Mouse (Mus musculus): Measurements from ENCODE around the gene Pcdh15. TPM values are rescaled to one million over a fixed set of nuclear protein-coding genes. Genes with fewer than 3 reads are reported as not detected.

The Pcdh15 gene
- polyA plus RNA-seq, 1 experiment = 0.16 TPM

DNA sequence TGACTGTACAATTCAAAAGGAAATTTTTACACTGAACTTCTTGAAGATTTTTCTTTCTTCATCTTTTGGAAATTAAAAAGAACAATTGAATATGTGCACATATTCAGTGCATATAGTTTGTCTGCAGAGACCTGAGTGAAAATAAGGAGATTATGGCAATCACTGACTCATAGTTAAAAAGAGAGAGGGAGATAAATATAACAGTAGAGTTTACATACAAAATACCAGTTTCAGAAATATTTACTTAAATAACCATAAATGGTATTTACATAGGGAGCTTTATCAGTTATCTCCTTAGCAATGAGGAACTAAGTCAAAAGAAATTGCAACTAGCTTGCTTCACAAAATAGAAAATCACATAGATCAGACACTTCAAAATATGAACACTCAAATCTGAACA is 1030.5 kb downstream of the Pcdh15 start:
- Histone ChIP-seq H3K27ac (ENCODE audit: insufficient read depth, low read depth, low read length) (no peak overlapping the region), H3K36me3 (ENCODE audit: control insufficient read depth, insufficient read depth, low read length) (no peaks in the 10 kb centered on the region), H3K4me1 (ENCODE audit: control insufficient read depth, insufficient read depth, low read length) (no peaks in the 10 kb centered on the region), H3K27me3 (replicated peaks; ENCODE audit: control insufficient read depth, insufficient read depth, low read length) (no peaks in the 10 kb centered on the region), H3K4me3 (ENCODE audit: insufficient read depth, low read depth, low read length) (no peak overlapping the region)
- no peak for TF ChIP-seq POLR2A (IDR thresholded peaks at IDR 0.05; ENCODE audit: low read depth, low read length)
- no peak for TF ChIP-seq CTCF (conservative IDR thresholded peaks at IDR 0.05; ENCODE audit: insufficient read depth, insufficient read length, low read depth, low read length)
- DNase-seq = no peak

- no peak for DNase-seq
- Histone ChIP-seq H3K4me1 (ENCODE audit: control insufficient read depth, insufficient read depth, low read length) (no peaks in the 10 kb centered on the region), H3K27me3 (replicated peaks; ENCODE audit: control insufficient read depth, insufficient read depth, low read length) (no peaks in the 10 kb centered on the region), H3K27ac (ENCODE audit: insufficient read depth, low read depth, low read length) (no peak overlapping the region), H3K36me3 (ENCODE audit: control insufficient read depth, insufficient read depth, low read length) (no peaks in the 10 kb centered on the region), H3K4me3 (ENCODE audit: insufficient read depth, low read depth, low read length) (no peak overlapping the region)
- TF ChIP-seq CTCF (conservative IDR thresholded peaks at IDR 0.05; ENCODE audit: insufficient read depth, insufficient read length, low read depth, low read length) = no peak
- no peak for TF ChIP-seq POLR2A (IDR thresholded peaks at IDR 0.05; ENCODE audit: low read depth, low read length)
- 92% methylated on average over 3 of the region's 3 CpGs for WGBS
Observed at GRCm38 (mm10) chr10:74130805-74131204, 1031.7 kb downstream of the Pcdh15 start.

DNA sequence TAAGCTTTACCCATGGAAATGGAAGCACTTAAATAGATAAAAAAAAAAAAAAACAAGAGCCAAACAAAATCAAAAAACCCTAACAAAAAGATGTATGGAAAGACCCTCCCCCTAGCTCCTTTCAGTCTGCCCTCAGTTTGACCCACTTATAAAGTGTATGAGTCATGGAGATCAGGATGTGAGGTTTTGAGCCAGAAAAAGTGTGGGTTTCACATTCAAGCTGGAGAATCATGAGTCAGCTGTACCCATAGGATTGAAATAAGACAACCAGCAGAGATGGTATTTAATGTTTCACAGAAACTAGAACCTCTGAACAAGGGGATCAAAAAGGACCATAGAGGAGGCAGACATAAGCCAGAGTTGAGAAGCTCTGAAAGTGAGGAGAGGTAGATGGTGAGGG is 1048.8 kb downstream of the Pcdh15 start:
- Histone ChIP-seq H3K36me3 (ENCODE audit: control insufficient read depth, insufficient read depth, low read length) (no peaks in the 10 kb centered on the region), H3K4me1 (ENCODE audit: control insufficient read depth, insufficient read depth, low read length) (no peaks in the 10 kb centered on the region), H3K4me3 (ENCODE audit: insufficient read depth, low read depth, low read length) (no peak overlapping the region), H3K27ac (ENCODE audit: insufficient read depth, low read depth, low read length) (no peak overlapping the region), H3K27me3 (replicated peaks; ENCODE audit: control insufficient read depth, insufficient read depth, low read length) (no peaks in the 10 kb centered on the region)
- TF ChIP-seq CTCF (conservative IDR thresholded peaks at IDR 0.05; ENCODE audit: insufficient read depth, insufficient read length, low read depth, low read length) = no peak
- no peak for TF ChIP-seq POLR2A (IDR thresholded peaks at IDR 0.05; ENCODE audit: low read depth, low read length)
- no peak for DNase-seq

DNA sequence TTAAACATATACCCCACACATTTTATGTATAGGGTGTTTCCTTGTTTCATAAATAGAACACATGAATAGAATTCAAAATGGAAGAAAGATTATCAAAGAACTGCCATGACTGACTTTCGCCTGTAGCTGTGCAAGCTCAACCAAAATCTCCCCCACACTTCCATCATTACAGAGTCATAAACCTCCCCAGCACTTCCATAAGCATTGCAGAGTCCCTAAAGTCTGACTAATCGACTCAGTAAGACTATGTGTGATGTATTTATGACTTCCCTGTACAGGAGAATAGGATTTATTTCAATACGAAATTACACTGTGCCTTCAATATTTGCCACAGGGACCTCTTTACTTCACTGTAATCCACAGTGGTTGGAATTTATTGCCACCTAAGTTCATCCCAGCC is 1082.8 kb downstream of the Pcdh15 start:
- Histone ChIP-seq H3K4me3 (ENCODE audit: insufficient read depth, low read depth, low read length) (no peak overlapping the region), H3K36me3 (ENCODE audit: control insufficient read depth, insufficient read depth, low read length) (no peaks in the 10 kb centered on the region), H3K4me1 (ENCODE audit: control insufficient read depth, insufficient read depth, low read length) (no peaks in the 10 kb centered on the region), H3K27ac (ENCODE audit: insufficient read depth, low read depth, low read length) (no peak overlapping the region), H3K27me3 (replicated peaks; ENCODE audit: control insufficient read depth, insufficient read depth, low read length) (no peaks in the 10 kb centered on the region)
- DNase-seq = no peak
- TF ChIP-seq POLR2A (IDR thresholded peaks at IDR 0.05; ENCODE audit: low read depth, low read length) (no peak), CTCF (conservative IDR thresholded peaks at IDR 0.05; ENCODE audit: insufficient read depth, insufficient read length, low read depth, low read length) (no peak)
- 43% methylated on average over 3 of the region's 3 CpGs for WGBS

DNA sequence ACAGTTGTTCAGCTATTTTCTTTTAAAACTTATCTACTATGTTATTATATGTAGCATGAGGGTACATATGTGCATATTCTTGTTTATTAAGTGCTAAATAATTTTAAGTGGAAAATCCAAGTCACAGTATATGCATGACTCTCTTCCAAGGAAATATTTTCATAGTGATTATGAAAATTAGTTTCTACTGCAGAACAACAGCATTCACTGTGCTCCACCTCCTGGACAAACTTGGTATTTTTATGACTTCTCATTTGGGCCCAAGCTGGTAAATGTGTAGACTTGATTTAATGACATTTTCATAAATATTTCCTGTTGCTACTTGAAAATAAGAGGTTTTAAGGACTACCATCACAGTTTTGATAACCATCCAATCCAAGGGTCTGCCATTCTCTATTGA is 1104.5 kb downstream of the Pcdh15 start:
- Histone ChIP-seq H3K4me1 (ENCODE audit: control insufficient read depth, insufficient read depth, low read length) (no peaks in the 10 kb centered on the region), H3K27ac (ENCODE audit: insufficient read depth, low read depth, low read length) (no peak overlapping the region), H3K36me3 (ENCODE audit: control insufficient read depth, insufficient read depth, low read length) (no peaks in the 10 kb centered on the region), H3K4me3 (ENCODE audit: insufficient read depth, low read depth, low read length) (no peak overlapping the region), H3K27me3 (replicated peaks; ENCODE audit: control insufficient read depth, insufficient read depth, low read length) (no peaks in the 10 kb centered on the region)
- peak; percentile 12 for DNase-seq
- TF ChIP-seq CTCF (conservative IDR thresholded peaks at IDR 0.05; ENCODE audit: insufficient read depth, insufficient read length, low read depth, low read length) = no peak
- TF ChIP-seq POLR2A (IDR thresholded peaks at IDR 0.05; ENCODE audit: low read depth, low read length) = no peak

GRCm38 (mm10) chr10:74217268-74217667 is 1118.1 kb downstream of the Pcdh15 start:
- Histone ChIP-seq H3K27me3 (replicated peaks; ENCODE audit: control insufficient read depth, insufficient read depth, low read length) (no peaks in the 10 kb centered on the region), H3K4me1 (ENCODE audit: control insufficient read depth, insufficient read depth, low read length) (no peaks in the 10 kb centered on the region), H3K27ac (ENCODE audit: insufficient read depth, low read depth, low read length) (no peak overlapping the region), H3K4me3 (ENCODE audit: insufficient read depth, low read depth, low read length) (no peak overlapping the region), H3K36me3 (ENCODE audit: control insufficient read depth, insufficient read depth, low read length) (no peaks in the 10 kb centered on the region)
- TF ChIP-seq POLR2A (IDR thresholded peaks at IDR 0.05; ENCODE audit: low read depth, low read length) (no peak), CTCF (conservative IDR thresholded peaks at IDR 0.05; ENCODE audit: insufficient read depth, insufficient read length, low read depth, low read length) (no peak)
- WGBS = 23% methylated on average over 1 of the region's 1 CpGs
- no peak for DNase-seq

DNA sequence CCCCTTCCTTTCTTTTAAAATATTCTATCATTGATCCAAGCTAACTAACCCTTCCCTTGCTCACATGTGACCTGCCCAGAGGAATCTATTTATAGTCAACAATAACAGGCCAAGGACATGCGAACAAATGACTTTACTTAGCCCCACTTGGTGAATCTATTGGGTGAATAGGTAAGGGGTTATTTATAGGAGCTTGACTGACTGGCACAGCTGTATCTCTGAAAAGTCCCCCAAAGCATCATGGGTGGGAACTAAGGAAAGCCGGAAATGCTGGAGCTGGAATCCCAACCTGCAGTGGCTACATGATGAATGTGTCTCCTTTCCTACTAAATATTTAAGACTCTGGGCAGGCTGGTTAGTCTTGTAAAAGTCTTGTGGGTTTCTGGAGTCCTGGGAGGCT is 1121.3 kb downstream of the Pcdh15 start:
- H3K27me3 ChIP-seq (replicated peaks; ENCODE audit: control insufficient read depth, insufficient read depth, low read length) = no peaks in the 10 kb centered on the region
- DNase-seq = no peak
- H3K27ac ChIP-seq (ENCODE audit: insufficient read depth, low read depth, low read length) = no peak overlapping the region
- 69% methylated on average over 2 of the region's 2 CpGs for WGBS
- TF ChIP-seq POLR2A (IDR thresholded peaks at IDR 0.05; ENCODE audit: low read depth, low read length) (no peak), CTCF (conservative IDR thresholded peaks at IDR 0.05; ENCODE audit: insufficient read depth, insufficient read length, low read depth, low read length) (no peak)
- no peaks in the 10 kb centered on the region for H3K36me3 ChIP-seq (ENCODE audit: control insufficient read depth, insufficient read depth, low read length)
- H3K4me3 ChIP-seq (ENCODE audit: insufficient read depth, low read depth, low read length) = no peak overlapping the region
- H3K4me1 ChIP-seq (ENCODE audit: control insufficient read depth, insufficient read depth, low read length) = no peaks in the 10 kb centered on the region
